Mouse (Mus musculus) inflammation-experienced regulatory T-cells, adult 6 months (primary cell): Measurements from ENCODE around the gene Acer3. TPM values are rescaled to one million over a fixed set of nuclear protein-coding genes. Genes with fewer than 3 reads are reported as not detected.
"Not testable (repeated sequence)": the region's sequence is repeated elsewhere in the genome, so short reads cannot be mapped to it uniquely, and the experiment has no call there.

Experiments
- ATAC-seq: one replicate; pipeline ENCODE4 v1.8.0; 2017
- polyA plus RNA-seq, 3 experiments: library from polyadenylated mRNA; unstranded; fragments of 100-300 nt; shearing (Covaris generic); gene quantifications; one replicate each; pipeline ENCODE4 v1.2.1; 2017

Gene Acer3
- polyA plus RNA-seq, 3 experiments from 2014 or later: 14.5 to 20.5 (median 15.5) TPM

DNA sequence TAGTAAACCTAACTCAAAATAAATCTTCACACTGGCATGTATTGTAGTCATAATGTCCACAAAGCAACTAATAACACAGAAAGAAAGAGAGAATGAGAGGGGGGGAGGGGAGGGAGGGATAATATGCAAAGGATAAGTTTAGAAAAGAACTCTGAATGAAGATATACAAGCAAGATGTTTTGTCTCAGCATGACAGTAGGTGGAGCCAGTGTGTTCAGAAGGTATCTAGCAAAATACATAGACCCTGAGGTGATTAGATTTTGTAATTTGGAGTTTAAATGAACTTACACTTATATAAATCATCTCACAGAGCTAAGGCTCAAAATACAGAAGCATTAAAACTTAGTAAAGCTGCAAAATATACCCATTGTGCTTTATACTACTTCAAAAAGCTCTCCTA is 44.7 kb downstream of the Acer3 start:
- no peak for ATAC-seq

- not testable (repeated sequence) for ATAC-seq
Observed at GRCm38 (mm10) chr7:98268166-98268565, 52.8 kb downstream of the Acer3 start.

GRCm38 (mm10) chr7:98252520-98252919 is 68.5 kb downstream of the Acer3 start:
- peak; percentile 96 for ATAC-seq

DNA sequence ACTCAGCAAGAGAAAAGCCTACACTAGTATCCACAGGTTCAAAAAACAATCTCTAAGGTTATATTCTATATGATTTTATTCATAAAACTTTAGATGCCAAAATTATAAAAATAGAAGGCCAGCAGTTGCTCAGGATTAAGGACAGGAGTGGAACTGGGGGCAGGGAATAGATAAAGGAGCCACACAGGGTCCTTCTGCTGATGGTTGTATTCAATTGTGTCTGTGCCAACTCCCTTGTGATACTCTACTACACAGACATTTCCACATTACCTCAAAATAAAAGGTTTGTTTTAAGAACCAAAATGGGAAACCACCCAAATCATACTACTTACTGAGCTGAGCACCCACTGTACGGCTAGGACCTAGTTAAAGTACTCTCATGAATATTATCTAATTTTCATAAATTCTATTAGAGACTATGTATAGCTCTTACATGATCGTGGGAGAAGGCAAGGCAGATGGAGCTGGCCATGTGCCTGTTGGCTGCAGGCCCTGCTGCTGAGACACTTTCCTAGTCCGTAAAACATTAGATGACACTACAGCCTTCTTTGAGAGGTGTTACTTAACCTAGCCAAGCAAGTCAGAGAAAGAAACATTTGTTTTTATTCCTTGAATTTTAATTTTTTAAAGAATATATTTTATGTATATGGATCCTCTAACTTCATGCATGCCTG is 84.2 kb downstream of the Acer3 start:
- ATAC-seq: no peak

- ATAC-seq: no peak
Observed at GRCm38 (mm10) chr7:98223796-98224195, 97.2 kb downstream of the Acer3 start.

DNA sequence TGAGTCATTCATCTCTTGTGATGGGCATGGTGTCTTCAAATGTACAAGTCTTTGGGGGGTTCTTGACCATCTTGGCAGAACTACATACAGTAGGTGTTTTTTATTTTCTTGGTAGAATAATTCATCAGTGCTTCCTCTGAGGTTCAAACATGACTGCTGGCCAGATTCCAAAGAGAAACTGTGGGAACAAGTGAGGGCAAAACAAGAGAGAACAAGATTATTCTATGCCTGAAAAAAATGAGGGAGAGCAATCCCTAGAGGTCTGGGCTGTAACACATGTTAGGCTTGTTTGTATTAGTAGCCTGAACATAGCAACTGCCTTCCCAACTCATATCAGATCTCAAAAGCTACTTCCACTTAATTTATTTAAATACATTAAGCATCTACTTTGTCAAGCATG is 104.3 kb downstream of the Acer3 start:
- ATAC-seq: no peak

GRCm38 (mm10) chr7:98202946-98203345 is 118.1 kb downstream of the Acer3 start:
- ATAC-seq: no peak

- ATAC-seq: no peak
Observed at GRCm38 (mm10) chr7:98201493-98202028, 119.4 kb downstream of the Acer3 start.

DNA sequence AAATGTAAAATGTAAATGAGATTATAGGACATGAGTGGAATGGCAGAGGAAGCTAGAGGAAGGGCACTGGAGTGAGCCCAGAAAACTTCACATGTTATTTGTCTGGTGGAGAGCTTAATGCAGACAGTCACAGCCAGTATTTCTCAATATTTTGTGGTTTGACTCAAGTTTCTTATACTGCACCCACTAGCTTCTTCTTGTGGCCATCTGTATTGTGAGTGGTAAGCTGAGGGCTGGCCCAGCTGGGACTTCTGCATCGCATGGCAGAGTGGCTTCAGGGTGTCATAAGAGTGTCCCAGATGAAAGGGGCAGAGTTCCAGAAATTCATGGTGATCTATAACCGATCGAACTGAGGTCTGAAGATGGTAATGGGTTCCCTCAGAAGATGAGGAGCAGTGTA is 120.6 kb downstream of the Acer3 start:
- ATAC-seq: no peak

GRCm38 (mm10) chr7:98199381-98199780 is 121.6 kb downstream of the Acer3 start, which contains the start of gene B3gnt6:
Gene B3gnt6 (minus strand): TSS chr7:98199481.
- ATAC-seq: no peak

DNA sequence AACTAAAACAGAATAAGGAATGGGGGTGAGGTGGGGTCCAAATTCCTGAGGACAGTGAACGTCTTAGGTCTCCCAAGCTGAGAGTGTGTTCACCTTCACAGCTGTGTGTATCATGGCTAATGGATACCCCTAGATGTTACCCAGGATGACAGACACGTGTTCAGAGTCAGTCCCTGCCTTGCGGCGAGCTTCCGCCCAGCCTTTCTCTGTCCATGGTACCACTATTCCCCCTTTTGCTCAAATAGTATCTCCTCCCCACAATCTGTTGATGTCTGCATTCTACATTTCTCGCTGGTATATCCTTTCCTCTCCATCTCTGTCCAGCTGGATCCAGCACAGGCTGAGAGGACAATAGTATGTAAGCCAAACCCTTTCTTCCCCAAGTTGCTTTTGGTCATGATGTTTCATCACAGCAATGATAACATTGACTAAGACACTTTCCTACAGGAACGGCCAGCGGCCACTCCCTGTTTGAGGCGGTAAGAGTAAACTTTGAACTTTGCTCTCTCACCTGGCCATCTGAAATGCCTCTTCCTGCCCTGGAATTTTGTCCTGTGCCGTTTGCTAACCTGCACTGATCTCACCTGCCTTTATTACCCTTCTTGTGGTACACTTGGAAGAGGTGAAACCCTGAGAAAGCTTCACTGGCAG is 125.7 kb downstream of the Acer3 start:
- no peak for ATAC-seq

DNA sequence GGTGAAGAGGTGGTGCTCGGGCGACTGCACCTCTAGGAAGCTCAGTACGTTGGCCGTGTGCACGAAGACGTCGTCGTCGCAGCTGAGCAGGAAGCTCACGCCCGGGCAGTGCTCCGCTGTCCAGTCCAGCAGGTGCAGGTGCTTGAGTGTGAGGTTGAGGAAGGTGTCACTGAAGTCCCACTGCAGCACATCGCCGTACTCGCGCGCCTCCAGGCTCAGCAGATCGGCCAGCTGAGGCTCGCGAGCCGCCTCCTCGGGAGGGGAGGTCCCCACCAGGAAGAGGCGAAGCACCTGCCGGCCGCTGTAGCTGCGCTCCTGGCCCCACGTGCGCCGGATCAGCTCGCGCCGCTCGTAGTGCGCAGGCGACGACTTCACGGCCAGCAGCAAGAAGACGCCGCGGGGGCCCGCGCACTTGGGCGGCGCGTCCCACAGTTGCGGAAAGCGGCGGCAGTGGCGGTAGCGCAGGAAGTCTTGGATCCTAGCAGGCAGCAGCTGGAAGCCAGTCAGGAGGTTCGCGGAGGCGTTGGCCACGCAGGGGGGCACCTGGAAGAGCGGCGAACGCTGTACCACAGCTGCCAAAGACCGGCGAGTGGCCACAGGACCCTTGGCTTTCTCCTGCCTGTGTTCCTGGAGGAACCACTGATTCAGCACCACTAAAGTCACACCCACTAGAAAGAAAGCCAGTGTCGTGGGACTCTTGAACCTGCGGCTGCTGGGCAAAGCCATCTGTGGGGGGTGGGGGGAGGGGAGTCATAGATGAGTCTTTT is 126.8 kb downstream of the Acer3 start:
- peak; percentile 52 for ATAC-seq

GRCm38 (mm10) chr7:98193515-98194025 is 127.4 kb downstream of the Acer3 start:
- peak; percentile 57 for ATAC-seq

DNA sequence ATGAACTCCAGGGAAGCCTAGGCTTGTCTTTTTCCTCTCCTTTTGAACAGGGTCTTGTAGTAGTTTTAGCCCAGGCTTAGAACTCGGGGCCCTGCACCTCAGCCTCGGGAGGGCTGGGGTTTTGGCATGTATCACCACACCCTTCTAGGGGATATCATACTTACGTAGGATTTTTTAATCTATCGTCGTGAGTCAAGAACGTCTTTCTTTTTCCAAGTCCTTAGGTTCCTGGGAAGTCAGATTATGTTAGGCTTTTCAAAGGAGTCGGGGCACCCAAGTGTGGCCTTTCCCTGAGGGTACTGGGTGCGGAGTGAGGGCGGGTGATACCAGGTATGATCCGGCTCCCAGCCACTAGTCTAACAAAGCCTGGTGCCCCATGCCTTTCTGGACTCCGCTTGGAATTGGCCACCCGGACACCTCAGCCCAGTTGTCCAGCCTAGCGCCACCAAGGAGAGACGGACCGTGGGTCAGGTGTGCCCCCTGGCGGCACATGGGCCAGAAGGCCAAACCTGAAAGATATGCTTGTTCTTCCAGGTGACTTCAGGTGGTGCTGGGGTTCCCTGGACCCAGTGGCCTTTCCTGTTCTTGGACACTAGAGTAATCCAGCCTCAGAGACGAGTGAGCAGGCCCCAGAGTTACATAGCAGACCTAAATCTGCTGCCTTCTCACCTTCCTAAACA is 129.3 kb downstream of the Acer3 start:
- no peak for ATAC-seq

DNA sequence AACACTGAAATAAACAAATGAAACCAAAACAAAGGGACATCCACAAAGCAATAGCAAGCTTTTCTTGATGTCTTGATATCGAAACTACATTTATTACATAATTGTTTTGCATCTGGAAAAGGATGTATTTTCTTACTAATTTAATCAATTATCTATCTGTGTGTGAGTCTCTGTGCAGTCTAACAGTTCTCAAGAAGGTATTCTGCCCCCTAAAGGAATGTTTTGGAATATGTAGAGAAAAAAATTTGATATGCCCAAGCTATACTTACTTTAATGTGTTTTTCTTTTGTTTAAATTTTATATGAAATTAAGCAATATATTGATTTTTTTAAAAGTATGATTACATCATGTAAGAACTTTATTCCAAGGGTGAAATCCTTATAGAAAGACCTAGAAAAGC is 130.4 kb downstream of the Acer3 start:
- ATAC-seq: no peak

DNA sequence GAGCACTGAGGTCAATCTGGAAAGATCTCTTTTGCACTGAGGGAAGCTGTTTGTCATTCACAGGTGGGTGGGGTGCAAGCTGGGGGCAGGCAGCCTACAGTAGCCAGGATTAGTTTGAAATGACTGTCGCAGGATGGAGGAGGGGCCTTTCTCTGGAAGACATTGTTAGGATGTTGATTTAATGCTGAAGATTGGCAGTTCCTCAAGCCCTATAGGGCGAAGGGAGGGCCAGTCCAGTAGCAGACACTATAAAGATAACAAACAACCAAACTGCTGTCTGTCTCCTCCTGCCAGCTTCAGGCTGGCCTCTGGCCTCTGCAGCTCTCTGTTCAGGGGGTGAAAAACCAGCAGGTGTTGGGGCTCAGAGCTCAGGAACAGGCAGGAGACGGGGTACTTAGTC is 131.3 kb downstream of the Acer3 start:
- ATAC-seq: no peak

- no peak for ATAC-seq
Observed at GRCm38 (mm10) chr7:98188680-98189079, 132.3 kb downstream of the Acer3 start.

DNA sequence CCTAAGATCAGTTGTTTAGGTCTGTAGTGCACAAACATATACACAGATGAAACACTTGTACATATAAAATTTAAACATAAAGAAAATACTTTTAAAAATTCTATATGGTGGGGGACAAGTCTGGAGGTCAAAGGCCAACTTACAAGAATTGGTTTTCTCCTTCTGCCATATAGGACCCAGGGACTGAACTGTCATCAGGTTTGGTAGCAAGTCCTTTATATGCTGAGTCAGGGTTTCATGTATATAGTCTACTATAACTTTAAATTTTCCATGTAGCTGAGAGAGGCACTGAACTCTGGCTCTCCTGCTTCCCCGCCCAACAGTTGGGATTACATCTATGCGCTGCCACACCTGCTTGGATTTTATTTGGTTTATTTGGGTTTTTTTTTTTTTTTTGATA is 132.8 kb downstream of the Acer3 start:
- no peak for ATAC-seq

GRCm38 (mm10) chr7:98187332-98187731 is 133.7 kb downstream of the Acer3 start:
- ATAC-seq: not testable (repeated sequence)

GRCm38 (mm10) chr7:98186637-98187036 is 134.4 kb downstream of the Acer3 start:
- no peak for ATAC-seq

DNA sequence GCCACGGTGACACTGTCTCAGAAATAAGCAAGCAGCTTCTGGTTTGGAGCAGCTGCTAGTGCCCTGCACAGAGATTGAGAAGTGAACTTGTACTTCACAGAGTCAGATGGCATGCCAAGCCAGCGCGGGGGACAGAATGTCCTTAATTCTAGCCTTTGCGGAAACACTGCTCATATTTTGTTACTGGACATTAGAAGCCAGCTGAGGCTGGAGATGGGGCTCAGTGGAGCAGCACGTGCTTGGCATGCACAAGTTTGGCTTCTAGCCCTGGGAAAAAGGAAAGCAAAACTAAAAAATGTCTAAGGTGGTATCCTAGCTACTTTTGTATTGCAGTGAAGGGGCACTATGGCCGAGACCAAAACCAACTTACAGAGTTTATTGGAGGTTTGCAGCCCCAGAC is 135.7 kb downstream of the Acer3 start:
- ATAC-seq: no peak

DNA sequence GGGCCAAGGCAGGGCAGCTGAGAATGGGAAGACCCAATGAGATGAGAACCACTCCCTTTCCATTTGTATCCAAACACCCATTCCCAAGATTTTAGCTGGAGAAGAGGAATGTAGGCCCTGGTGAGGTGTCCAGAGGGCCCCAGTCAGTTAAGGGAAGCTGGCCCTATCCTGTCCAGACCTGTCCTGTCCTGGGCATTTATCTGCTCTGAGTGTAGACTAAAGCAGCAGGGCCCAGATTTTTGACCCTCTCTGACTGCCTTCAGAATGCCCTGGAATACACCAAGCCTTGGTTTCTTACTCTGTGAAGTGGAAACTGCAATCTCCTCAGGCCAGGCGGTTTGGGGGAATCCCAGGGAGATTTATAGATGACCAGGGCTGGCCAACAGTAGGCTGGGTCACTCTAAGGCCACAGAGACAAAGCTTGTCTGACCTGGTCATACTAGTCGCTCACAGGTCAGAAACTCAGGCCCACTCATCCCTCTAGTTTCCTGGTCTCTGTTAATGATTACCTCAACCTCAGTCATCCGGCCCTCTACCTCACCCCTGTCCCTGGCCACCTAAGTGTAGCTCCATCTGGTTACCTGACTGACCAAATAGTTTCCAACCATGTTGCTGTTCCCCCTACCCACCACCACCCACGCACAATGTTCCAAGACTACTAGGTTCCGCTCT is 142.3 kb downstream of the Acer3 start:
- ATAC-seq: no peak
